Mouse (Mus musculus): ENCODE results near the gene Donson.

The Donson gene

GRCm38 (mm10) chr16:91640171-91640570 lies 48.4 kb downstream of the Donson start:
- no peak for DNase-seq (ENCODE audit: low spot score)

DNA sequence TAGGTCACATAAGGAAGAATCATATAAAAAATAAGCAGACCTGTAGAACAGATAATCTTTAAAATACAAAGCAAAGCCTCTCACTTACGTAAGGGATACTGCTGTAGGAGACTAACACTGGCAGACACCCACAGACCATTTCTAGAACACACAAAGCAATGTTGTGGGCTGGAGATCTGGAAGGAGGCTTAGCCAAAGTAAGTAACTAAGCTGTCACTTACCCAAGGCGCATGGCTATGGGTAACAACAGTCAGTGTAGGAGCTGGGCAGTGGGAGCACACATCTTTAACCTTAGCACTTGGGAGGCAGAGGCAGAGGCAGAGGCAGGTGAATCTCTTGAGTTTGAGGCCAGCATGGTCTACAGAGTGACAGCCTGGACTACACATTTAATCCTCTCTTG lies 48.9 kb downstream of the Donson start:
- DNase-seq (ENCODE audit: low spot score), result no peak

DNA sequence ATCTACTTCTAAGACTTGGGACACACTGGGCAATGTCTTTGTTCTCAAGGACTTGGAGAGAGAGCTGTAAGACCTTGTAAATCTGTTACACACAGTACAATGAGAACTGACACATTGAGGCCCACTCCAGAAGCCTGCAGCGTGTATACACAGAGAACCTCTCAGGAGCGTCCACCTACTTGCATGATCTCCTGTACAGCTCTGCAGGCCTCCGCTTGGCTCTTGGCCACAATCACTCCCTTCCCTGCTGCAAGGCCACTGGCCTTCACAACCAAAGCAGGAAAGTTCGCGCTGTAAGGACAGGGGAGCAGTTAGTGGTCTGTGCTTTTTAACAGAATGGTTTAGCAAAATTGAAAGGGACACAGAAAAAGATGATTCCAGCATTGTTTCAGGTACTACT lies 49.4 kb downstream of the Donson start:
- peak; percentile 63 for DNase-seq (ENCODE audit: low spot score)

DNA sequence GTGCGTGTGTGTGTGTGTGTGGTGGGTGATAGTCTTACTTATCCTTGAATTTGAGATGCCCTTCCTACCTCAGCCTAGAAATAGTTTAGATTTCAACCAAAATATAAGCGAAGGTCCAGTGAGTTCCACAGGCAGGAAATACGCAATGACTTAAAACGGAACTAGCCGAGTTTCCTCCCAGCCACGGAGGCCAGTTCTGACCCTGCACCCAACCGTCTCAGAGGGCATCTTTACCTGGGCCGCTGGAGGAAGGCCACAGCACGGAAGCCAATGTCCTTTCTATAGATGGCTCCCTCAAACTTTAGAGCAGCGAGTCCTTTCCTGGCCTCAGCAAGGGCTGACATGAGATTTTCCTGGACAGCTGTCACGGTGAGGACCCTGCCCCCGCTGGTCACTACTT lies 54.9 kb downstream of the Donson start:
- DNase-seq (ENCODE audit: low spot score), result no peak

GRCm38 (mm10) chr16:91632940-91633339 lies 55.6 kb downstream of the Donson start:
- no peak for DNase-seq (ENCODE audit: low spot score)

DNA sequence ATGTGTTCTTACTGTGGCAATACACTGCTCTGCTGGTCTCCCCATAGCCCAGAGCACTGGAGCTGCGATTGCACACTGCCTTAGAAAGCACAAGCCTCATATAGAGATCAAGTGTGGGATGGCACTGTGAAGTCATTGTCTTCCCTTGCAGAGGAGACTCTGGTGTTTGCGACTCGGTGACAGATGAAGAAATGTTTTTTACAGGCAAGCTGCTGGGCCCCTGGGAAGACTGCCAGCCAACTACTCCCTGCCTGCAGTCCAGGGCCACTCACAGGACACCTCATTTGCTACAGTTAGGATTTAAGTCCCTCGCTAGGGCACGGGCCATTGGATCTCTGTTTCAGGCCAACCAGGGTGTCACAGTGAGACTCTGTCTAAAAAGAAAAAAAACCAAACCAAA lies 56.1 kb downstream of the Donson start:
- DNase-seq (ENCODE audit: low spot score), result no peak

- no peak for DNase-seq (ENCODE audit: low spot score)
Measured at GRCm38 (mm10) chr16:91630584-91630983, 58.0 kb downstream of the Donson start.

- no peak for DNase-seq (ENCODE audit: low spot score)
Measured at GRCm38 (mm10) chr16:91629749-91630148, 58.8 kb downstream of the Donson start.

GRCm38 (mm10) chr16:91628673-91629072 lies 59.9 kb downstream of the Donson start:
- no peak for DNase-seq (ENCODE audit: low spot score)

- no peak for DNase-seq (ENCODE audit: low spot score)
Measured at GRCm38 (mm10) chr16:91627831-91628230, 60.7 kb downstream of the Donson start.

Data from ovary, adult 18-20 months (tissue).